Mouse (Mus musculus): Measurements from ENCODE around the gene Ywhah.
"Not testable (repeated sequence)": the region's sequence is repeated elsewhere in the genome, so short reads cannot be mapped to it uniquely, and the experiment has no call there.

DNA sequence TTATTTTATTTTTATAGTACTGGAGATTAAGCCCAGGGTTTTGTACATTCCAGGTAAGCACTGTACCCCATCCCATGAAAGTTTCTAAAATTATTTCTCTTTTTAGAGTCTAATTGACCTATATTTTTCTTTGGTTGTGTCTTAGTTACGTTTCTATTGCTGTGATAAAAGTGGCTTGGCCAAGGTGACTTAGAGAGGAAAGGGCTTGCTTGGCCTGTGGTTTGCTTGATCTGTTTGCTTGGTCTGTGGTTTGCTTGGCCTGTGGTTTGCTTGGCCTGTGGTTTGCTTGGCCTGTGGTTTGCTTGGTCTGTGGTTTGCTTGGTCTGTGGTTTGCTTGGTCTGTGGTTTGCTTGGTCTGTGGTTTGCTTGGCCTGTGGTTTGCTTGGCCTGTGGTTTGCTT, 22.1 kb downstream of the Ywhah start:
- TF ChIP-seq CTCF, POLR2A (IDR thresholded peaks at IDR 0.05; ENCODE audit: insufficient read depth, low read depth, low read length): not testable (repeated sequence)
